Mouse (Mus musculus): ENCODE measurements around the gene Syt6.
"Not testable (repeated sequence)": the region's sequence is repeated elsewhere in the genome, so short reads cannot be mapped to it uniquely, and the experiment has no call there.

Syt6 gene

DNA sequence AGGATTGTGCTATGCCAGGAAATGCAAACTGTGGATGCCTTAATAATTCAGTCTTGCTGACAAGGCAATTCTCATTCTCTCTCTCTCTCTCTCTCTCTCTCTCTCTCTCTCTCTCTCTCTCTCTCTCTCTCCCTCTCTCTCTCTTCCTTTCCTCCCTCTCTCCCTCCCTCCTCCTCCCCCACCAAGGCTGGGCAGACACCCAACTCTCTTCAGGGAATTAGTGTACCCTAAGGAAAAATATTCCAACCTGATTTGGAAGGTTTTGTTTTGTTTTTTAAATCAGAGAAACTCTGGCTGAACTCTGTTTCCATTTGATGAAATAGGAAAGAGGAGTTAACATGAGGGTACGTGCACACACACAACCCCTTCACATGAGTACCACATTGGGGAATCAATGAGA is 26.5 kb downstream of the Syt6 start:
- DNase-seq, result no peak

DNA sequence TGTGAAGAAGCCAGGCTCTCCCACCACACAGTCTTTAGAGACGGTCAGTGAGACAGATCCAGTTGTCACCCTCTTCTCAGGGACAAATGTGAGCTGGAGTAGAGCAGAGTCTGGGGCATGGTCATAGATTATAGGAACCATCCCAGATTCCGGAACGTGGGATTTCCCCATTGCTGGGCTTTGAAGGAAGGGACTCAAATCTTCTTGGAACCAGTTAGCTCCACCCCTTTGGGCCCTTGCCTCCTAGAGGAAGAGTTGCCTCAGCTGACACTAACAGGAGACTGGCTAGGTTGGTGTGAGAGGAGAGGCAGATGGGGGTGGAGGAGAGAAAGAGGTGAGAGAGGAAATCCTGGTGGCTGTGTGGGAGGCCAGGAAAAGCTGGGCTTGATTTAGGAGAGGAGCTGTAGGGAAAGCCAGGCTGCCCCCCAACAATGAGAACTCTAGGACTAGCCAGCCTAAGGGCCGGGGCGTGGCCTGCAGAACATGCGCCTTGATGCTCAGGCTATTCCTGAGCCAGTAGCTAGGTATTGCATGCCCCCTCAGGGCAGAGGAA is 31.1 kb downstream of the Syt6 start:
- no peak for DNase-seq

DNA sequence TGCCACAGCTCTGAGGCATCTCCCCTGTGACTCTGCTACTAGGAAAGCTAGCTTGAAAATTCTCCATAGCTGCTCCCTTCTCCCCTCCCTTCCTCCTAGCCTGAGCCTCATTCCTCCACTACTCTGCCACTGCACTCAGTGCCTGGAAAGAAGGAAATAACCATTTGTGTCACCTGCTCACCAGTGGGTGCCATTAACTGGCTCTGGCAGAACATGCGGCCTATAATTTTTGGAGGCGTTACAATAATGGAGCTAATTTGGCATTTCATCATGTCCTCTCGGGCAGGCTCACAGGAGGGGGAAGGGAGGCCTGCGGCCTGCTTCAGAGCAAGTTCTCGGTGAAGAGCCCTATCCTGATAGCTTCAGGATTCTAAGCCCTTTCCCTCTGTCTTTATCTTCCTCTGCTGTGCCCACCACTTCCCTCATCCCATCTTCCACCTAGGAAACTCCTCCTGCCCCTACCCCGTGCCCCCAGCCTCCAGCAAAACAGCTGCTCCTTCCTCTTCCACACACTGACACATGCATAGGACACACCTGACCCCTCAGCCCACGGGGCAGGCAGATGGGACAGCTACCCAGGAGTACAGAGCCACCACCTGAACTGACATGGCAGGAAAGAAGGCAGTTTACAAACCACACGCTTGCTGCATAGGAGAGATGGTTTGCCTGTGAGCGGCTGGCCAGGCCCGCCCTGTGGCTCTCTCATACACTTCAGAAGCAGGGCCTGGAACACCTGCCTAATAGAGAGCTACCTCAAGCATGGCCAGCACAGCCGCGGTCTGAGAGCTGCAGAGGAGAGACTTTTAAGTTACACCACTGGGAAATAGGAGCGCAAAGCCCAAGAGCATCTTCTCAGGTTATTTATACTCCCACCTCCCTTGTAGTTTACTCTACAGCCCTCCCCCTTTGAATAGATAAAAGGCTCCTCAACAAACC is 31.9 kb downstream of the Syt6 start:
- no peak for DNase-seq

DNA sequence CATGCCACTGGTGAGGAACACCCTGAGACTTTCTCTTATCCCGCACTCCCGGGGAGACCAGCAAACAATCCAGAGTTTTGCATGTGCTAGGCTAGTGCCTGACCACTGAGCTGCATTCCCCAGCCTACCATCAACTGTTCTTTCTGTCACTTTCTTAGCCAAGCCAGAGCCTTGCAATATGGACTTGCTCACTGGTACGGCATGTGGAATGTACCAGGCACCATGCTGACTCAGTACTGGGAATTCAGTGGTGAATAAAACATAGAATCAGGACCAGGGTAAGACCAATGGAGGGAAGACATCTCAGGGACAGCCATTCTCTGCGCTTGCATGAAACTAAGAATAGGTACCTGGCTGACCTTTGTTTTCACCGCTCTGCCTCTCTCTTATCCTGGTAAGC is 35.2 kb downstream of the Syt6 start:
- DNase-seq, result no peak

DNA sequence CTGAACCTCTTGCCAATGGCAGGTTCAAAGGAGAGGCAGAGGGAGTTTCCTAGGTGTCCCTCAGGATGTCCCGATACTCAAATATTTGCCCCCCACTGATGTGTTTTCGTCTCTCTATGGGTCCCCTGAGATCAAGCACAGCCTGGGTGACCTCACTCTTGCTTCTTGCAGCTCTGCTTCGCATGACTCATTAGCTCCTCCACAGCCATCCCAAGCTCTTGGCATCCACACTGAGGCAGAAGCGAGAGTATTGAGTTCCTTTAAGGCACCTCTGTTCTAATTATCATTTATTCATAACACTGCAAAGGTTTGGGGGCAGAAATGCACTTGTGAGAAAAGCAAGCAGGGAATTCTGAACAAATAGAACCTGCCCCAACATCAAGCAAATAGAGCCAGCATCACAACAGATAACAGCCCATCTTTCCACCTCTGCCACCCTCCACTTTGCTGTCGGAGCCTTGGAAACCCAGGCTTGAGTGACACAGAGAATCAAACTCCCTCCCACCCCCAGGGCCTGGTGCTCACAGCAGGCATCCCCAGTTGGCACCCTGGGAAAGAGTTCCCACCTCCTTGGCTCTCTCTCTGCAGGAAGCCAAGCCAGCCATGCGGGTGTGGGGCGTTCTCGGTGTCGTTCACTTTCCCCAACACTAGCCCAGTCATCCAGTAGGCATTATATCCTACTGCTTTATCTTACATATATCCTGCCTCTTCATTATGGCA is 37.8 kb downstream of the Syt6 start:
- DNase-seq, result no peak

DNA sequence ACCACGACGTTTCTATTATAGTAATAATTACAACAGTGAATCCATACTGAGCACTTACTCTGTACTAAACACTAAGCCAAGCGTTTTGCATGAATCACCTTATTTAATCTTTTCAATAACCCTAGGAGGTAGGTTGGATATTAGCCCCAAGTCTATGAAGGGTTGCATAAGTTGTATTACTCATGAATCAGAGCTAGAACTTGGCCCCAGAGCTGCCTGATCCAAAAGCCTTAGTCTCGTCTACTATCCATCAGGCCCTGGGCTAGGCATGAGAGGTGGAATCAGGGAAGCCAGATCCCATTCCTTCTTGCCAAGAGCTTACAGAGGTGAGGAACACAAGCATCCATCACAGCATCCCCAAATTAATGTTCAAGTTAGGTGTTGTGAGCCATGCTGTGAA is 40.6 kb downstream of the Syt6 start:
- DNase-seq, result no peak

DNA sequence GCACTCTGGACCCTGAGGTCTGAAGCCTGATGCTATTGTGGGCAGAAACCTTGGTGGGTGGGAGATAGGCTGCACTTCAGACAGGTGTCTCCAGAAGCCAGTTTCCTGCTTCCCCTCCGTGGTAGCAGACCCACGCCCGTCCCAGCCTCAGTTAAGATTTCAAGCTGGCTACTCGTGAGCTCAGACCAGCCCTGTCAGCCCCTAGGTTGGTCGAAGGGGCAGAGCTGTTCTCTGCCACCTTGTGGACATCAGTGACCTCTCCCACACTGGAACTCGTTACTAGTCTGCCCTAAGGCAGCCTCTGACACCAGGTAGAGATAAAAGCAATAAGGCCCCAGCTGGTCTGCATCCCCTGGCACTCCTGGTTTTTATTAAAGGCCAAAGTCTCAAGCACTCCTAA is 42.0 kb downstream of the Syt6 start:
- no peak for DNase-seq

DNA sequence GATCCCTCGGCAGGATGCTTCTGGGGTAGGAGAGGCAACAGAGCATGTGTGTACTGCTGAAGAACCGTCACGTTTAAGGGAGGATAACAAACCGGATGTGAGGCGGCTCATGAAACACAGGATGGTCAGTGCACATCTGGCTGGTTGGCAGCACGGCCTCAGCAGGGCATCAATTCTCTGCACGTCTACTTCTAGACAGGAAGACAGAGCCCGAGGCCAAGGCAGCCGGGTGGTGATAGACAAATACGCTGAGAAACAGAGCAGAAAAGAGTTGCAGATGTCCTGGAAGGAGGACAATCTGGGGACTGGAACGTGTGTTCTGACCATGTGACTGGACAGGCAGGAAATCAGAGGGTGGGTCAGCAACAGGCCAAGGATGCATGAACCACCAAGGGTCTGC is 45.1 kb downstream of the Syt6 start:
- DNase-seq, result no peak

DNA sequence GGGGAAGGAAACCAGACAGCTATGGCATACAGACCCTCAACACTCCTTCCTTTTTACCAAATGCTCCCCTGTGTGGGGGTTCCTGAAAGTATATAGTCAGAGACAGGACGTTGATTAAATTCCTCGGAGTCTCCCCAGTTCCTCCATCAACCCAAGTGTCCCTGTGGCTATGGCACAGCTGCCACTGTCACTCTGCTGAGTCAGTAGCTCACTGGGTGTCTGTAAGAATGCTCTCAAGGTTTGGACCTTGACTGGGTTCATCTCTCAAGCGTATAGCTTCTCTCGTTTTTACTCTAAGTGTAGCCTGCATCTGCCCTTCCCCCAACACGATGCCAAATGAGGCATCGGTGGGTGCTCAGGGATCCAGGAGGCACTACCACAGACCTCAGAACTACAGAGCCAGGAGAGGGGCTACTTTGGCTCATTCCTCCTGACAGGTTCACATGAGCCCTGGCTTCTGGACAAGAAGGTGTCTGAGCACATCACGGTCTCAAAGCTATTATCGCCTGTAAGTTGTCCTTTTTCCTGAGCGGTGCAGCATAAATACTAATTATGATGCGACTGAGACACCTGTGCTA is 49.0 kb downstream of the Syt6 start:
- no peak for DNase-seq

DNA sequence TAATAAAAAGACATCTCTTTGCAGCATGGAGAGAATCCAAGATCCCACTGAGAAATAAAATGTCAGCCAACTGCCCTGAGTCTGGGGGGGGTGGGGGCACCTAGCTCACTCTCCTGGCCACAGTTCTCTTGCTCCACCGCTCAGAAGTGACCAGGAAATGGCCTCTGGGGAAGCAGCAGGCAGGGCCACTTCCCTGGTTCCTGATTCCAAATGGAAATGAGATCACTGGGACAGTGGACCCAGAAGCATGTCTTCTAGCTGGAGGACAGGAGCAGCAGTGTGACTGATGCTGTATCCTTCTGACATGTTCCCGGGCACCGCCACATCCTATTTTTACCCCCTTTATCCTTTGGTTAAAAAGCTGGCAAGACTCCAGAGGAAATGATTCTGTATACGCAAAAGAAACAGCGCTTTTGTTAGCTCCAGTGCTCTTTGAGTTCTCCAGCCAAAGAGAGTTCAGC is 49.6 kb downstream of the Syt6 start:
- no peak for DNase-seq

DNA sequence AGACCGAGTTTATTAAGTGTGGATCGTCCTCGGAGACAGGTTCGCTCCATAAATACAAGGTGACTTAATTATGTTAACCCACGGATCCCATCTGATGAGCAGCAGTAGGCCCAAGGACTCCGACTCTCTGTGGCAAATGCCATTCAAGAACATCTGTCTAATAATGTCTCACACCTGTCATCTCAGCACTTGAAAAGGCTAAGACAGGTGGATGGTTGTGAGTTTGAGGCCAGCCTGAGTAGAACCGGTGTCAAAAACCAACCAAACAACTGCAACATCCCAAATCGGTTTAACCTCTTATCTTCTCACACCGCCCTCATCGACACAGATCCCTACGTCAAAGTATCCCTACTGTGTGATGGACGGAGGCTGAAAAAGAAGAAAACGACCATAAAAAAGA is 50.1 kb downstream of the Syt6 start:
- no peak for DNase-seq

DNA sequence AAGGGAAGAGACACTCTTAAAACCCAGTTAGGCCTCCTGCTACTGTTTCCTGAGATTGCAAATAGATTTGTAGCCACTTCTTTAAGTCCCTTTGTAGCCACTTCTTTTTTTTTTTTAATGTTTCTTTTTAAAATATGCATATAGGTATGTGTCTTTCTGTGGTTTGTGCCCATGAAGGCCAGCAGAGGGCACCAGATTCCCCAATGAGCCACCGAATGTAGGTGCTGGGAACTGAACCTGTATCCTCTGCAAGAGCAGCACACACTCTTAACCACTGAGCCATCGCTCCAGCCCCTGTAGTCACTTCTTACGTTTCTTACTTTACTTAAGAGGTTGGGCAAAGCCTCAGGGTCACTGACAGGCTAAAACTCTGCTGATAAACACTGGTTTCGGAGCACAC is 51.5 kb downstream of the Syt6 start:
- no peak for DNase-seq

DNA sequence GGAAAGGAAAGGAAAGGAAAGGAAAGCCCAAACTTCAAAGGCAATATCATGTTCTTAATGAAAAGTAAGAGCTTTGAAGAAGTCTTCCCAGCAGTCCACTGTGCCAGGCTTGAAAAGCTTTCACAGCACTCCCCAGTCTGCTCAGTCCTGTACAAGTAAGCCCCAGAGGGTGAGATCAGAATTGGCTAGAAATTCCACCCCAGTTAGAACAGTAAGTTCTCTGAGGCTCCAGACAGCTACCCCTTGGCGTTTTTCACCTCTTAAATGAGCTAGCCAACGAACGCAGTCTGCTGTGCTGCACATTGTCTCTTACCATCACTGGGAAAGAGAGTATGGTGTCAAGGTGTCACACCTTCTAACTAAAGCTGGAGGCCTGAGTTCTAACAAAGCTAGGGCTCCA is 52.6 kb downstream of the Syt6 start:
- no peak for DNase-seq

DNA sequence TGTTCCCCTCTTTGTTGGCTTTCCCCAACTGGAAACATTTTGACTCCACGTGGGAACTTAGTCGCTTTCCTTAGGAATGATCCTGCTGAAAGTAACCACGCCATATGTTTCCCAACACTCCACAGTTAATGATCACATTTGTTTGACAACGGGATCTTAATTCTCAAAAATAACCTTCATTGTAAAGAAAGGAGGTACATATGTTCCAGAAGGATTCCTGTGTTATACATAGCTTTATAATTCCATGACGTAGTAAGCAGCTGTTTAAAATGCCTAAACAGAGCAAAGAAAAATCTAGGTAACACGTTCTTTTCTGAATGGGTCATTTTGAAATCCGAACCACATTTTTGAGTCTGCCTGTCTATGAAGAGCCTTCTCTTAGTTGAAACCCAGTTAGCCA is 58.1 kb downstream of the Syt6 start:
- DNase-seq, result no peak

DNA sequence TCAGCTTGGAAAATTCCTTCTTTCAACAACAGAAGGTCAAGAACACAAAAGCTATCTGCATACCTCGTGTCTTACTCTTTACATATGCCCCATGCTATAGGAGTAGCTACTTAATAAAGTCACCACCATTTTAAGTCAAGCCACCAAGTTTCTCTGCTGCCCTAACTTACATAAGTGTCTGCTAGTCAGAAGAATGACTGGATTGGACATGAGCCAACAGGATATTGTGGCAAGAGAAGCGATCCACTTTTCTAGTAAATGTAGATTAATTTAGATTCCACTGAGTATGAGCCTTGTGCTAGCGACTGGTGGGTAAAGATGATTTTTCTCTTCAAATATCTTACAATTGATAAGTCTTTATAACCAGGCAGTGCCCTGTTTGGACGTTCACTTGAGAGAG is 58.8 kb downstream of the Syt6 start:
- no peak for DNase-seq

DNA sequence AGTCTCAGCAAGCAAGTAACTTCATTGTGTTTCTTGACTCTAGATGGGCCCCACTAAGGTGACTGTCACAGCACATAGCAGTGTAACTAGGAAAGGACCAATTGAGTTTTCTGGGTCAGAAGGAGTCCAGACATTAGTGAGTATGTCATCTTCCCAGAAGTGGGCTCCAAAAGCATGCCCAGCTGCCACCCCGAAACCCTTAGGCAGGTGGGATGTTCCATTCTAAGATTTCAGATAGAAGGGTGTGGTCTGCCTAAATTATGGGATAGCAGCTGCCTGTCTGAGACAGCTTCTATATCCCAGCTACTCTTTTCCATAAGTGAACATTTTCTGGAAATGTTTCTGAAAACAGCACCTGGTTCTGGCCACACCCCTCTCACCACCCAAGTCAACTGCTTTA is 59.2 kb downstream of the Syt6 start:
- DNase-seq, result no peak

DNA sequence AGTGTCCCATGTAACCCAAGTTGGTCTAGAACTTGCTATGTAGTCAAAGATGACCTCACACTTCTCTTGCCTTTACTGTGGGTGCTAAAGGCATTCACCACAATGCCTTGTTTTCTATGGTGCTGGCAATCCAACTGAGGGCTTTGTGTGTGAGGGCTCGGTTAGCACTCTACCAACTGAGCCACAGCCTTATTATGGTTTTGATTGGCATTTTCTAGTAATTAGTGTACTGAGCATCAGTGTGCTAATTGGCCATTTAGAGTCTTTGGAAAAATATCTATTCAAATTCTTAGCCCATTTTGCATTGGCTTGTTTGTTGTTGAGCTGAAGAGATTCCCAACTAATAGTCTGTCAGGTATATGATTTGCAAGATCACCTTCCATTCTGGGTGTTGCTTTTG is 62.6 kb downstream of the Syt6 start:
- no peak for DNase-seq

DNA sequence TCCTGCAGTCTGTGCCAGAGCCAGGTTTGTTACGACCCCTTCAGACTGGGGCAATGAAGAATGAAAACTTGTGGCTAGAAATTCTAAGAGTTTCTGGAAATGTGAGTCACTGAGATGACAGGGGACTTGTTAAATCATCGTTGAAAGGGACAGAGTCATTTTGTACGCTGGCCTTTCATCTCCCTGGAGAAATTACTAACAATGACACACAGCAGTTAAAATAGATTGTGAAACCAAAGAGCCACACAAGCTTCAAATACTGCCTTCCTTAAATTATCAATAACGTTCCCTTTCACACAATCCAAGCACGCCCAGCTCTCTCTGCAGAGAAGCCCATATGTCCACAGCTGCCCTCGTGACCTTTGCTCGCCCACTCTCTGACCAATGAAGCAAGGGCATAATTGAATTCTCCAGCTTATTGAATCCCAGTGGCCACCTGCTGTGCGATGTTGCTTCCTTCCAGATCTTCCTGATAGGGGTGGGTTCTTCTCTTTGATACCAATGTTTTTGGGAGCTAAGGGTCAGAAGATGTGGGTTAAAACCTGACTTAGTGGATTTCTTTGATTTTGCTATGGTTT is 65.3 kb downstream of the Syt6 start:
- no peak for DNase-seq

DNA sequence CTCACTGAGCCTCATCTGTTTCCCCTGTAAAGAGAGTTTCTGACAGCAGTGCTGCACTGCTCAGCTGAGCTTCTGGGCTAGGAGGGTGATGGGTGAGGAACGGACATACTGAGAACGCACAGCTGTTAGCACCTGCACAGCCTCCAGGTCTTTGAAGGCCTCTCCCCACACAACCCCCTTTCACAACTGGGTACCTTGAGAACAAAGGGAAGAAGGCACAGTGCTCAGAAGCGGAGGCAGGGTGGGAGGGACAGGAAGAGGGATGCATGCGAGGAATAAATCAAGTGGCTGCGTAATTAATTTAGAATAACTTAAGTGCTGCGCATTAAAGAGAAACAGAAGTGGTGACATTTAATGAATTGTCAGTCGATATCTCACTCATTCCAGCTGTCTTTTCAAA is 66.3 kb downstream of the Syt6 start:
- DNase-seq, result no peak

DNA sequence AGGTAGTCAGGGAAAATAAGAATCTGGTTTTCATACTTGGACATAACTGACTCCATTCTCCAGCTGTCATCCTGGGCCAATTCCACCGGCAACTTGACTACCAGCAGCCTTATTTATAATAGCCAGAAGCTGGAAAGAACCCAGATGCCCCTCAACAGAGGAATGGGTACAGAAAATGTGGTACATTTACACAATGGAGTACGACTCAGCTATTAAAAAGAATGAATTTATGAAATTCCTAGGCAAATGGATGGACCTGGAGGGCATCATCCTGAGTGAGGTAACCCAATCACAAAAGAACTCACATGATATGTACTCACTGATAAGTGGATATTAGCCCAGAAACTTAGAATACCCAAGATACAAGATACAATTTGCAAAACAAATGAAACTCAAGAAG is 70.9 kb downstream of the Syt6 start, which contains the start of gene Atg4a-ps:
TSS of gene Atg4a-ps (minus strand) at position 101 of the 400 bp plus-strand sequence.
- DNase-seq, result not testable (repeated sequence)

DNA sequence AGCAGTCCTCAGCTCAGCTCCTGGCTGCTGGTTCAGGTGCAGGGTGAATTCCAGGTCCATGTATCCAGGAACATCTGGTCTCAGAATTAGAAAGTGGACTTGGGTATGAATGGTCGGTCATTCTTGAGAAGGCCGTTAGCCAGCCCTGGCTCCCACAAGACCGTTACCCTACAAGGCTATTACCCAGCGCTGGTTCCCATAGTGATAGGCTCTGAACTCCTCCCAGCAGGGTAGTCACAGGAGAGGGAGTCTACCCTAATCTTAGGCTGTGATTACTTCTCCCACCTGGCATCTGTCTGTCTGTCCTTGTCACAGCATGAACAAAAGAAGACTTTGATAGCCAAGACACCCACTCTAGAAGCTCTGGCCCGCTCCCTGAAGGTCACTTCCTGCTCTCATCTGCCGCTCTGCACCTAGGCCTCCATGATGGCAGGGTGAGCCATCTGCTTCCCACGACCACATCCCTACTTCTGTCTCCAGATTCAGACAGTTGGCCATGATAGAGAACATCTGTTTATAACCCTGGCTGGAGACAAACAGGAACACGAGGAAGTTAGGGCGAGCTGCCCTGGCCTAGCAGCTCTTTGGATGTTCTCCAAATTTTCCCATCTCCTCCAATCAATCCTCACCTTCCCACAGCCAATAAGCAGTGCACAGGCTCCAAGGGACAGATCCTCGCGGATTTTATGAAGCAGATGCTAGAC is 72.3 kb downstream of the Syt6 start:
- peak; percentile 15 to 41 for DNase-seq

DNA sequence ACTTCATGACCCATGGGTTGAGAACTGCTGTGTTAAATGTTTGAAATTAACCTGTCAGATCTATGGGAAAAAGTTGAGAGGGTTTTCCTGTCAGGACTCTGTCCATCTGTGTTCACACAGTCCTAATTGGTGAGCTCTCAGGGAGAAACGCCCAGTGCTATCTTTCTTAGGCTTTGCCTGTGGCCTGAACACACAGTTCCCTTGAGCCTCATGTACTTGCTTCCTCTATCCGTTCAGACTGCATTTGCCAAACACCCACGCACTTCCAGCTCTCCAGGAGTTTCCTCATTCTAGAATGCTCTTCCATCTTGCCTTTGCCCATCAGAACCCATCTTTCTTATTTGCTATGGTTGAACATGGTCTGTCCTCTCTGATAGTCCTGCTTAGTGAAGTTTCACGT is 73.5 kb downstream of the Syt6 start:
- no peak for DNase-seq

Data from lung, adult 18-20 months (tissue).